In genomic region chr10:115465072-115465471, GRCm38 (mm10) we compare ENCODE assay signal across 24 mouse cellular contexts.
"Had no signal": no experiment of that assay in that cellular context is flagged by ENCODE, and none has a peak within 500 bp of the region (broad histone marks: within the 10 kb centered on the region; RNA-seq: fewer than 3 reads in every experiment).

No protein-coding gene starts in this region.

- H3K27me3 ChIP-seq: heart, embryonic 13.5 days; heart, embryonic 15.5 days; liver, embryonic 13.5 days; liver, embryonic 15.5 days had no signal

- H3K9ac ChIP-seq: forebrain, postnatal 0 days; heart, embryonic 13.5 days; heart, embryonic 15.5 days; limb, embryonic 12.5 days; liver, embryonic 13.5 days; liver, embryonic 15.5 days had no signal

- H3K4me2 ChIP-seq: heart, embryonic 11.5 days; heart, embryonic 13.5 days; heart, embryonic 15.5 days; limb, embryonic 12.5 days; liver, embryonic 11.5 days; liver, embryonic 13.5 days; liver, embryonic 15.5 days had no signal

- H3K9me3 ChIP-seq: heart, embryonic 13.5 days; heart, embryonic 15.5 days; hindbrain, embryonic 10.5 days; limb, embryonic 10.5 days; liver, embryonic 13.5 days; liver, embryonic 15.5 days had no signal

- H3K27ac ChIP-seq: heart, adult 2 months; heart, embryonic 13.5 days; heart, embryonic 15.5 days; hindbrain, embryonic 10.5 days; layer of hippocampus, adult 2 months; left cerebral cortex, adult 2 months; limb, embryonic 10.5 days; limb, embryonic 12.5 days; liver, embryonic 13.5 days; liver, embryonic 15.5 days had no signal

- H3K4me3 ChIP-seq: heart, adult 2 months; heart, embryonic 13.5 days; heart, embryonic 15.5 days; hindbrain, embryonic 10.5 days; layer of hippocampus, adult 2 months; left cerebral cortex, adult 2 months; limb, embryonic 10.5 days; limb, embryonic 12.5 days; liver, embryonic 13.5 days; liver, embryonic 15.5 days had no signal

- H3K36me3 ChIP-seq: heart, embryonic 13.5 days; heart, embryonic 15.5 days; hindbrain, embryonic 10.5 days; limb, embryonic 10.5 days; limb, embryonic 12.5 days; liver, embryonic 13.5 days; liver, embryonic 15.5 days had no signal

- ATAC-seq: forebrain, postnatal 0 days; inflammation-experienced regulatory T-cells, adult 6 months; intestine, postnatal 0 days had no signal

- DNase-seq: forebrain, postnatal 0 days; gastrocnemius, postnatal 10 days; gastrocnemius, postnatal 25 days; heart, adult 2 months; heart, postnatal 14 days; heart, postnatal 4 days; kidney, adult 18-20 months; kidney, adult 8-10 months; kidney, postnatal 25 days; kidney, postnatal 4 days; liver; liver, embryonic 13.5 days had no signal

- H3K4me1 ChIP-seq: heart, embryonic 15.5 days; limb, embryonic 10.5 days; limb, embryonic 12.5 days; liver, embryonic 13.5 days; liver, embryonic 15.5 days had no signal
